Mouse (Mus musculus): Measurements from ENCODE around the gene Mmgt2.

- TF ChIP-seq CTCF (IDR thresholded peaks at IDR 0.05) (no peak), EP300 (IDR thresholded peaks at IDR 0.05) (no peak)
Measured at GRCm38 (mm10) chr11:62622850-62623249, 25.6 kb upstream of the Mmgt2 start.

All from lung, postnatal 0 days (tissue).